Mouse (Mus musculus) heart, postnatal 0 days (tissue): Measurements from ENCODE around the gene Cdca4. TPM values are rescaled to one million over a fixed set of nuclear protein-coding genes. Genes with fewer than 3 reads are reported as not detected.

Experiments
- ATAC-seq: fragments of 200-750 bp; cut with Nextera tagmentation; 2 replicates; pipeline ENCODE4 v1.8.0; 2017; ENCODE audit warnings: low read depth, moderate number of reproducible peaks, moderate library complexity; ENCODE audit not compliant: insufficient read depth
- DNase-seq: peaks from one replicate; pipeline ENCODE4 v3.0.0-alpha.2; 2016; ENCODE audit warnings: low spot score
- H3K27ac ChIP-seq: fragments of 300-500 bp; sonication (generic); 2 replicates; pipeline ENCODE4 v1.5.1; 2014; ENCODE audit warnings: low read depth, mild to moderate bottlenecking
- H3K27me3 ChIP-seq: fragments of 300-500 bp; sonication (generic); 2 replicates; pipeline ENCODE4 v1.6.1; 2014; ENCODE audit warnings: low read length, mixed read lengths; ENCODE audit not compliant: control insufficient read depth, insufficient read depth
- H3K36me3 ChIP-seq: fragments of 300-500 bp; sonication (generic); replicated peaks from 2 replicates; pipeline ENCODE4 v1.6.1; 2014; ENCODE audit warnings: low read length, mixed read lengths; ENCODE audit not compliant: control insufficient read depth, insufficient read depth
- H3K4me1 ChIP-seq: fragments of 300-500 bp; sonication (generic); 2 replicates; pipeline ENCODE4 v1.6.1; 2014; ENCODE audit warnings: antibody characterized with exemption; ENCODE audit not compliant: control insufficient read depth, insufficient read depth
- H3K4me2 ChIP-seq: fragments of 300-500 bp; sonication (generic); 2 replicates; pipeline ENCODE4 v1.6.1; 2014; ENCODE audit warnings: low read depth, mild to moderate bottlenecking, low read length, moderate library complexity
- H3K4me3 ChIP-seq: fragments of 300-500 bp; sonication (generic); 2 replicates; pipeline ENCODE4 v1.5.1; 2014; ENCODE audit warnings: low read depth, low read length
- H3K9ac ChIP-seq: fragments of 300-500 bp; sonication (generic); replicated peaks from 2 replicates; pipeline ENCODE4 v1.6.1; 2014; ENCODE audit warnings: low read depth, low read length, mixed read lengths
- H3K9me3 ChIP-seq: fragments of 300-500 bp; sonication (generic); replicated peaks from 2 replicates; pipeline ENCODE4 v1.6.1; 2016; ENCODE audit warnings: low read length; ENCODE audit not compliant: control insufficient read depth
- CTCF ChIP-seq: IDR thresholded peaks from 2 replicates; pipeline ENCODE4 v1.5.1; 2016; ENCODE audit warnings: antibody characterized with exemption, control low read depth, low read depth
- EP300 ChIP-seq: IDR thresholded peaks from 2 replicates; pipeline ENCODE4 v1.6.1; 2016; ENCODE audit warnings: antibody characterized with exemption, low read depth
- WGBS: fragments of 180-500 bp; shearing (Covaris S2); extraction: QIAGEN DNeasy Blood & Tissue Kit; methylation state at CpG from one replicate; pipeline ENCODE4 v1.1.7; 2014; 5-methylcytosine and 5-hydroxymethylcytosine counted together
- polyA plus RNA-seq: library from polyadenylated mRNA; unstranded; fragments of >200 nt; fragmentation: Nextera tagmentation; extraction: Ambion mirVana; gene quantifications from 2 replicates; pipeline ENCODE4 v1.2.1, GENCODE M21; 2015
- total RNA-seq: library from RNA; depleted of rRNA; stranded (reverse); fragments of >200 nt; gene quantifications from 2 replicates; pipeline ENCODE4 v1.2.3, GENCODE M21; 2014; ENCODE audit warnings: low replicate concordance

Gene Cdca4
- total and polyA plus RNA-seq, 2 experiments from 2014 or later, result 18.6 to 27.7 TPM

GRCm38 (mm10) chr12:112801864-112802846 lies 27.1 kb downstream of the Cdca4 start, which contains the start of gene Ahnak2:
TSS of gene Ahnak2 (minus strand) at chr12:112802657.
- Histone ChIP-seq H3K36me3 (no peaks in the 10 kb centered on the region), H3K27me3 (peaks cover 18% of the 10 kb centered on the region), H3K9me3 (no peaks in the 10 kb centered on the region), H3K27ac (no peak within 1 kb of the TSS), H3K4me3 (peak within 1 kb of the TSS; percentile 54), H3K9ac (peak within 1 kb of the TSS; percentile 43), H3K4me1 (peaks cover 10% of the 10 kb centered on the region), H3K4me2 (peak within 1 kb of the TSS; percentile 97)
- no peak for ATAC-seq
- DNase-seq, result no peak
- WGBS, result 6% methylated on average over 42 of the region's 69 CpGs
- no peak for TF ChIP-seq CTCF
- no peak for TF ChIP-seq EP300

- Histone ChIP-seq H3K4me2 (no peak overlapping the region), H3K4me3 (no peak overlapping the region), H3K27ac (no peak overlapping the region), H3K4me1 (peaks cover 19% of the 10 kb centered on the region), H3K9me3 (no peaks in the 10 kb centered on the region), H3K36me3 (no peaks in the 10 kb centered on the region), H3K9ac (no peak overlapping the region), H3K27me3 (peaks cover 18% of the 10 kb centered on the region)
- TF ChIP-seq EP300, result no peak
- TF ChIP-seq CTCF, result peak; percentile 75
- DNase-seq (no peak), ATAC-seq (0 out of 2 replicates have a peak, but pooled peaks have one; percentile 21)
- 3% methylated on average over 4 of the region's 4 CpGs for WGBS
Observed at GRCm38 (mm10) chr12:112800476-112800875, 28.7 kb downstream of the Cdca4 start.

- Histone ChIP-seq H3K27ac (no peak overlapping the region), H3K4me3 (no peak overlapping the region), H3K36me3 (no peaks in the 10 kb centered on the region), H3K4me2 (no peak overlapping the region), H3K9ac (no peak overlapping the region), H3K4me1 (peaks cover 30% of the 10 kb centered on the region), H3K27me3 (peaks cover 18% of the 10 kb centered on the region), H3K9me3 (no peaks in the 10 kb centered on the region)
- 67% methylated on average over 10 of the region's 10 CpGs for WGBS
- ATAC-seq, result no peak
- TF ChIP-seq EP300, result no peak
- no peak for TF ChIP-seq CTCF
- DNase-seq, result no peak
Observed at GRCm38 (mm10) chr12:112799237-112799970, 29.8 kb downstream of the Cdca4 start.

- no peak overlapping the region for H3K9ac ChIP-seq
- TF ChIP-seq CTCF (no peak), EP300 (no peak)
- no peak for ATAC-seq
- no peaks in the 10 kb centered on the region for H3K9me3 ChIP-seq
- H3K4me3 ChIP-seq, result no peak overlapping the region
- no peak for DNase-seq
- H3K4me2 ChIP-seq, result no peak overlapping the region
- H3K27ac ChIP-seq, result no peak overlapping the region; the same call in 1 of the 2 replicates
- no peaks in the 10 kb centered on the region for H3K36me3 ChIP-seq
- H3K4me1 ChIP-seq, result peaks cover 37% of the 10 kb centered on the region
- peaks cover 18% of the 10 kb centered on the region for H3K27me3 ChIP-seq
- 68% methylated on average over 5 of the region's 5 CpGs for WGBS
Observed at GRCm38 (mm10) chr12:112798716-112799115, 30.5 kb downstream of the Cdca4 start.

GRCm38 (mm10) chr12:112798332-112798681 lies 30.9 kb downstream of the Cdca4 start:
- no peak overlapping the region for H3K4me2 ChIP-seq
- no peaks in the 10 kb centered on the region for H3K36me3 ChIP-seq
- H3K27me3 ChIP-seq, result peaks cover 18% of the 10 kb centered on the region
- H3K9me3 ChIP-seq, result no peaks in the 10 kb centered on the region
- H3K9ac ChIP-seq, result no peak overlapping the region
- 26% methylated on average over 5 of the region's 5 CpGs for WGBS
- H3K27ac ChIP-seq, result peak overlapping the region; percentile 7; the same call in 1 of the 2 replicates
- no peak overlapping the region for H3K4me3 ChIP-seq
- peaks cover 41% of the 10 kb centered on the region for H3K4me1 ChIP-seq
- DNase-seq, result no peak
- no peak for ATAC-seq
- TF ChIP-seq EP300 (no peak), CTCF (no peak)
